Mouse (Mus musculus) C2C12 (cell line): ENCODE data around the gene Mterf1a.
"Not testable (repeated sequence)": the region's sequence is repeated elsewhere in the genome, so short reads cannot be mapped to it uniquely, and the experiment has no call there.

ENCODE experiments used
- CTCF ChIP-seq: IDR thresholded peaks from one replicate; pipeline ENCODE4 v1.5.1; 2011; ENCODE audit not compliant: control insufficient read depth, insufficient read depth, insufficient read length
- MAX ChIP-seq: IDR thresholded peaks from one replicate; pipeline ENCODE4 v1.6.1; 2011; ENCODE audit warnings: mild to moderate bottlenecking, control low read depth

DNA sequence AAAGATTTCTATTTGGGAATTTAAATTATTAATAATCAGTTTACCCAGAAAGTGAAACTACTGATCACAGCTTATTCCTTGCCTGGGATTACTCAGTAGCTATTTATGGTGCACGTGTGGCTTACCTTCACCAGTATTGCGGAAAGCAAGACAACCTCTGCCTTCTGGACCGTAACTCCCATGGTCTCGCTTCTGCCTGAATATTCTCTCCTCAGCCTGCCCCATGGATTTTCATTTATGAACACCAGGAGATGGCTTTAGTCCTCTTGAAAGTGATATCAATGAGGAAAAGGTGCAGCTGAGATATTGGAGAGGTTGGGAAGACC, 524 bp upstream of the Mterf1a start:
- not testable (repeated sequence) for TF ChIP-seq CTCF, MAX
